Mouse (Mus musculus) ES-E14 (cell line): Measurements from ENCODE around the gene Gbp4. TPM values are rescaled to one million over a fixed set of nuclear protein-coding genes. Genes with fewer than 3 reads are reported as not detected.
"Not testable (repeated sequence)": the region's sequence is repeated elsewhere in the genome, so short reads cannot be mapped to it uniquely, and the experiment has no call there.

Experiments used
- DNase-seq: peaks from one replicate; pipeline ENCODE4 v3.0.0-alpha.2; 2013; ENCODE audit warnings: low read depth, low spot score
- H3K27ac ChIP-seq: 2 replicates; pipeline ENCODE4 v1.5.1; 2012; ENCODE audit warnings: low read depth, mild to moderate bottlenecking, low read length, moderate library complexity, mixed read lengths; ENCODE audit not compliant: poor library complexity, insufficient read depth, severe bottlenecking
- H3K36me3 ChIP-seq: 2 replicates; pipeline ENCODE4 v1.6.1; 2012; ENCODE audit warnings: mild to moderate bottlenecking, low read length, moderate library complexity, mixed read lengths; ENCODE audit not compliant: control insufficient read depth, poor library complexity, insufficient read depth, severe bottlenecking
- H3K4me1 ChIP-seq, 2 experiments: fragments of 150-350 bp in 1 of 2; sonication (generic) in 1 of 2; 2 replicates each; pipeline ENCODE4 v1.6.1; 2012; ENCODE audit warnings: low read length in 2 of 2, mild to moderate bottlenecking in 1 of 2, mixed read lengths in 1 of 2; ENCODE audit not compliant: control insufficient read depth in 2 of 2, insufficient read depth in 2 of 2, poor library complexity in 1 of 2
- H3K4me3 ChIP-seq, 2 experiments: fragments of 150-350 bp in 1 of 2; sonication (generic) in 1 of 2; 2 replicates each; pipeline ENCODE4 v1.5.1; 2012; ENCODE audit warnings: low read length in 2 of 2, low read depth in 1 of 2, mild to moderate bottlenecking in 1 of 2, mixed read lengths in 1 of 2; ENCODE audit not compliant: insufficient read depth in 1 of 2, poor library complexity in 1 of 2, severe bottlenecking in 1 of 2
- H3K9ac ChIP-seq: 2 replicates; pipeline ENCODE4 v1.6.1; 2012; ENCODE audit warnings: low read depth, mild to moderate bottlenecking, low read length, mixed read lengths; ENCODE audit not compliant: poor library complexity, insufficient read depth, severe bottlenecking
- H3K9me3 ChIP-seq: fragments of 150-350 bp; sonication (generic); 2 replicates; pipeline ENCODE4 v1.6.1; 2012; ENCODE audit warnings: low read depth, mild to moderate bottlenecking, low read length; ENCODE audit not compliant: control insufficient read depth, insufficient read depth
- CHD2 ChIP-seq: IDR thresholded peaks from 2 replicates; pipeline ENCODE4 v1.6.1; 2014; ENCODE audit warnings: mild to moderate bottlenecking, low read depth, low read length, inconsistent platforms
- HCFC1 ChIP-seq: IDR thresholded peaks from 2 replicates; pipeline ENCODE4 v1.6.1; 2012; ENCODE audit warnings: low read length, inconsistent platforms, borderline replicate concordance; ENCODE audit not compliant: insufficient read depth
- MAFK ChIP-seq: IDR thresholded peaks from 2 replicates; pipeline ENCODE4 v1.6.1; 2014; ENCODE audit warnings: mild to moderate bottlenecking, low read depth, low read length, inconsistent platforms; ENCODE audit not compliant: insufficient read depth
- ZC3H11A ChIP-seq: IDR thresholded peaks from 2 replicates; pipeline ENCODE4 v1.6.1; 2012; ENCODE audit warnings: low read depth, mild to moderate bottlenecking, inconsistent platforms, low read length, borderline replicate concordance
- ZNF384 ChIP-seq: IDR thresholded peaks from 2 replicates; pipeline ENCODE4 v1.6.1; 2012; ENCODE audit warnings: low read depth, low read length, inconsistent platforms
- in situ Hi-C, 2 experiments: fragments of 600-800 bp; cut with MboI; formaldehyde crosslinking; loops; one replicate each; pipeline ENCODE4 v1.15.1; 2025; ENCODE audit warnings: low sequenced_read_pairs in 2 of 2, inconsistent platforms in 1 of 2; ENCODE audit not compliant: unreplicated experiment in 2 of 2
- total RNA-seq: library from RNA; depleted of rRNA; stranded (reverse); fragments of 300-350 nt; gene quantifications from 2 replicates; pipeline ENCODE4 v1.2.3, GENCODE M21; 2012; rRNA removed

Gene Gbp4
- total RNA-seq = 1.5 and 1.9 TPM in 2 replicates

GRCm38 (mm10) chr5:105139409-105140088 lies at the start of gene Gbp4, which contains the start of the genes Gbp9 and Gbp8:
Gbp4 (minus strand) TSS chr5:105139586.
Gbp9 (minus strand) TSS chr5:105139539.
Gbp8 (minus strand) TSS chr5:105139540.
- in situ Hi-C loops, H3K36me3 ChIP-seq, H3K4me3 ChIP-seq, H3K4me1 ChIP-seq, DNase-seq, H3K9me3 ChIP-seq, H3K9ac ChIP-seq: not testable (repeated sequence)
- peak within 1 kb of the TSS; percentile 45; the same call in 1 of the 2 replicates for H3K27ac ChIP-seq

DNA sequence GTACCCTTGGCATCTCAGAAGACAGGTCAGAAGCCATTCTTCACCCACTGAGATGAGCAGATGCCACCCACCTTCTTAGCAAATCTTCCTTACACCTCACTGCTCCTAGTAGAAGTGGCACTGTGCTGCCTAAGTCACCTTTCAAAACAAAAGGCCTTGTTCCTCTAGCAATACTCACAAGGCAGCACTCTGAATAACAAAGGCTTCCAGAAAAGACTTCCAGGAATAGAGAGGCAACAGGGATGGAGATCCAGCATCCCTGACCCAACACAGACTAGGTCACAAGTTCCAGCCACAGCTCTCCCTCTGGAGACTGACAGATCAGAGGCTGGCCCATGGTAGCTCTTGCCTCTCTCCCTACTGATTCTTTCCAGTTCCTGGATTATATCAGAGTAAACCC lies 42.1 kb upstream of the Gbp4 start:
- Histone ChIP-seq H3K4me3 (no peak overlapping the region), H3K4me1 (peaks cover 1 to 4% of the 10 kb centered on the region in 2 experiments; a peak in 3 of 4 replicates), H3K9me3 (no peaks in the 10 kb centered on the region), H3K9ac (no peak overlapping the region), H3K36me3 (no peaks in the 10 kb centered on the region), H3K27ac (no peak overlapping the region)
- in situ Hi-C loops = no loop called here
- peak; percentile 27 for DNase-seq
- TF ChIP-seq HCFC1 (no peak), CHD2 (no peak), MAFK (no peak), ZC3H11A (no peak), ZNF384 (no peak)

GRCm38 (mm10) chr5:105156582-105156981 lies 17.2 kb upstream of the Gbp4 start:
- H3K4me3 ChIP-seq = no peak overlapping the region
- no peak for DNase-seq
- H3K4me1 ChIP-seq = no peaks in the 10 kb centered on the region
- H3K27ac ChIP-seq = no peak overlapping the region
- in situ Hi-C loops = no loop called here
- no peaks in the 10 kb centered on the region for H3K9me3 ChIP-seq
- H3K9ac ChIP-seq = no peak overlapping the region
- TF ChIP-seq ZC3H11A (no peak), CHD2 (no peak), MAFK (no peak), HCFC1 (no peak), ZNF384 (no peak)
- no peaks in the 10 kb centered on the region for H3K36me3 ChIP-seq

DNA sequence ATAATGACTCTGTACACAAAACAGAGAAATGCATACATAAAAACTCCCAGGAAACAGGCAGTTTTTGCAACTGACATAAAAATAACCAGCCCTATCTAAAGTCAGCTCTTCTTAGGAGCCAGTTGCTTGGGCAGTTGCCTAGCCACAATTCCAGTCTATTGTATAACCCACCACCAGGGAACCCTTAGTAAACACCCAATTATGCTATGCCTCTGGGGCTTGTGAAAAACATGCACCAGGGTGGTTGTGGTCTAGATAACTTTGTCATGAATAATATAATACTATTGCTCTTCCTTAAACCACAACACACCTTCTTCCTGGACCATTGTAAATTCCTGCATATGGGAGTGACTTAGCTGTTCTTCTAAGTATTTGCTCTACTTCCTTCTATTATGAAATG lies 14.7 kb upstream of the Gbp4 start:
- in situ Hi-C loops = no loop called here
- Histone ChIP-seq H3K9ac (no peak overlapping the region), H3K4me3 (no peak overlapping the region), H3K27ac (no peak overlapping the region), H3K9me3 (no peaks in the 10 kb centered on the region), H3K4me1 (no peaks in the 10 kb centered on the region), H3K36me3 (no peaks in the 10 kb centered on the region)
- DNase-seq = no peak
- no peak for TF ChIP-seq HCFC1
- TF ChIP-seq ZNF384 = no peak
- no peak for TF ChIP-seq ZC3H11A
- no peak for TF ChIP-seq MAFK
- no peak for TF ChIP-seq CHD2

DNA sequence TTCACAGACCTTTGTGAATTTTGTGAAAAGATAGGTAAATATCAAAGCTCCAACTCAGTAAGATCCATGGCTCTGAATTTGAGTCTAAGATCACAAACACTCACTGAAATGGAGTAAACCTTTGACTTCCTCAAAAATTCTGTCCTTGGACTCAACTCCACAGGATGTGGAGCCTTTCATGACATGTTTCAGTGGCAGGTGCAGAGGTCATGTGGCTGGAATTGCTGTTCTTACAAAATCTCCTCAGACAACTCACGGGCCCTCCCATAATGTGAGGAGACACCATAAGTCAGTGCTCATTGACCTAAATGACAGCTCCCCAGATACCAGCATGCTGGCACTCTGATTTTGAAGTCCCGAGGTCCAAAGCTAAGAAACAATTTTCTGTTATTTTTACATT lies 8.7 kb upstream of the Gbp4 start:
- H3K4me1 ChIP-seq = peaks cover 0 to 11% of the 10 kb centered on the region in 2 experiments; a peak in 2 of 4 replicates
- DNase-seq, H3K4me3 ChIP-seq, H3K9me3 ChIP-seq, in situ Hi-C loops, H3K9ac ChIP-seq, H3K36me3 ChIP-seq, H3K27ac ChIP-seq: not testable (repeated sequence)
